Mouse (Mus musculus): ENCODE results near the gene B4galnt2. TPM values are rescaled to one million over a fixed set of nuclear protein-coding genes. Genes with fewer than 3 reads are reported as not detected.

Gene B4galnt2
- polyA plus RNA-seq, 1 experiment from 2014 or later, result 4.5 TPM

- WGBS, result 68% methylated on average over 2 of the region's 2 CpGs
- no peaks in the 10 kb centered on the region for H3K9me3 ChIP-seq (replicated peaks; ENCODE audit: control insufficient read depth, low read length)
- ATAC-seq (ENCODE audit: insufficient read depth, low FRiP score), result no peak
Measured at GRCm38 (mm10) chr11:95850898-95851297, 63.8 kb downstream of the B4galnt2 start.

GRCm38 (mm10) chr11:95844935-95845334 is 69.8 kb downstream of the B4galnt2 start:
- Histone ChIP-seq H3K27me3 (ENCODE audit: control insufficient read depth, insufficient read depth, low read length) (no peaks in the 10 kb centered on the region), H3K9me3 (replicated peaks; ENCODE audit: control insufficient read depth, low read length) (no peaks in the 10 kb centered on the region), H3K4me1 (ENCODE audit: control insufficient read depth, insufficient read depth, low read length) (peaks cover 10% of the 10 kb centered on the region; the same call in 1 of the 2 replicates), H3K9ac (ENCODE audit: low read length) (no peak overlapping the region), H3K4me2 (ENCODE audit: low read depth, low read length) (no peak overlapping the region), H3K27ac (ENCODE audit: low read length) (no peak overlapping the region), H3K36me3 (ENCODE audit: control insufficient read depth, insufficient read depth, low read length) (no peaks in the 10 kb centered on the region), H3K4me3 (replicated peaks; ENCODE audit: low read length) (no peak overlapping the region)
- ATAC-seq (ENCODE audit: insufficient read depth, low FRiP score), result no peak
- WGBS, result 62% methylated on average over 4 of the region's 4 CpGs

More at GRCm38 (mm10) chr11:95850898-95851297, 63.8 kb downstream of the B4galnt2 start:
- Histone ChIP-seq H3K4me1 (ENCODE audit: control insufficient read depth, insufficient read depth, low read length) (no peaks in the 10 kb centered on the region), H3K9ac (ENCODE audit: low read length) (no peak overlapping the region), H3K36me3 (ENCODE audit: control insufficient read depth, insufficient read depth, low read length) (no peaks in the 10 kb centered on the region), H3K4me3 (replicated peaks; ENCODE audit: low read length) (no peak overlapping the region), H3K27me3 (ENCODE audit: control insufficient read depth, insufficient read depth, low read length) (no peaks in the 10 kb centered on the region), H3K27ac (ENCODE audit: low read length) (no peak overlapping the region), H3K4me2 (ENCODE audit: low read depth, low read length) (no peak overlapping the region)

GRCm38 (mm10) chr11:95843421-95843950 is 71.2 kb downstream of the B4galnt2 start:
- 52% methylated on average over 6 of the region's 6 CpGs for WGBS
- H3K27ac ChIP-seq (ENCODE audit: low read length), result 0 out of 2 replicates have a peak overlapping the region, but pooled peaks have one; percentile 68
- H3K27me3 ChIP-seq (ENCODE audit: control insufficient read depth, insufficient read depth, low read length), result no peaks in the 10 kb centered on the region
- peak overlapping the region; percentile 17; the same call in 1 of the 2 replicates for H3K4me2 ChIP-seq (ENCODE audit: low read depth, low read length)
- no peak overlapping the region for H3K9ac ChIP-seq (ENCODE audit: low read length)
- H3K9me3 ChIP-seq (replicated peaks; ENCODE audit: control insufficient read depth, low read length), result no peaks in the 10 kb centered on the region
- no peak for ATAC-seq (ENCODE audit: insufficient read depth, low FRiP score)
- no peak overlapping the region; the same call in 1 of the 2 replicates for H3K4me3 ChIP-seq (replicated peaks; ENCODE audit: low read length)
- H3K36me3 ChIP-seq (ENCODE audit: control insufficient read depth, insufficient read depth, low read length), result no peaks in the 10 kb centered on the region
- peaks cover 10% of the 10 kb centered on the region; the same call in 1 of the 2 replicates for H3K4me1 ChIP-seq (ENCODE audit: control insufficient read depth, insufficient read depth, low read length)

- H3K4me2 ChIP-seq (ENCODE audit: low read depth, low read length), result peak overlapping the region; percentile 17; the same call in 1 of the 2 replicates
- 57% methylated on average over 5 of the region's 5 CpGs for WGBS
- H3K4me3 ChIP-seq (replicated peaks; ENCODE audit: low read length), result no peak overlapping the region
Measured at GRCm38 (mm10) chr11:95842953-95843352, 71.7 kb downstream of the B4galnt2 start.

GRCm38 (mm10) chr11:95842074-95842681 is 72.5 kb downstream of the B4galnt2 start, which contains the start of gene Abi3:
TSS of gene Abi3 (minus strand) at chr11:95842476.
- Histone ChIP-seq H3K27ac (ENCODE audit: low read length) (peak within 1 kb of the TSS; percentile 68), H3K4me2 (ENCODE audit: low read depth, low read length) (peak within 1 kb of the TSS; percentile 28), H3K9ac (ENCODE audit: low read length) (peak within 1 kb of the TSS; percentile 51), H3K36me3 (ENCODE audit: control insufficient read depth, insufficient read depth, low read length) (no peaks in the 10 kb centered on the region), H3K4me3 (replicated peaks; ENCODE audit: low read length) (peak within 1 kb of the TSS; percentile 34), H3K9me3 (replicated peaks; ENCODE audit: control insufficient read depth, low read length) (no peaks in the 10 kb centered on the region), H3K27me3 (ENCODE audit: control insufficient read depth, insufficient read depth, low read length) (no peaks in the 10 kb centered on the region), H3K4me1 (ENCODE audit: control insufficient read depth, insufficient read depth, low read length) (peaks cover 14% of the 10 kb centered on the region)
- 16% methylated on average over 11 of the region's 11 CpGs for WGBS
- ATAC-seq (ENCODE audit: insufficient read depth, low FRiP score), result peak; percentile 65; the same call in 1 of the 2 replicates

More at GRCm38 (mm10) chr11:95842953-95843352, 71.7 kb downstream of the B4galnt2 start:
- Histone ChIP-seq H3K9me3 (replicated peaks; ENCODE audit: control insufficient read depth, low read length) (no peaks in the 10 kb centered on the region), H3K9ac (ENCODE audit: low read length) (no peak overlapping the region), H3K36me3 (ENCODE audit: control insufficient read depth, insufficient read depth, low read length) (no peaks in the 10 kb centered on the region), H3K4me1 (ENCODE audit: control insufficient read depth, insufficient read depth, low read length) (peaks cover 10% of the 10 kb centered on the region; the same call in 1 of the 2 replicates), H3K27me3 (ENCODE audit: control insufficient read depth, insufficient read depth, low read length) (no peaks in the 10 kb centered on the region), H3K27ac (ENCODE audit: low read length) (peak overlapping the region; percentile 68)
- ATAC-seq (ENCODE audit: insufficient read depth, low FRiP score), result no peak

- Histone ChIP-seq H3K27ac (ENCODE audit: low read length) (peak overlapping the region; percentile 37; the same call in 1 of the 2 replicates), H3K9ac (ENCODE audit: low read length) (peak overlapping the region; percentile 51), H3K36me3 (ENCODE audit: control insufficient read depth, insufficient read depth, low read length) (no peaks in the 10 kb centered on the region), H3K27me3 (ENCODE audit: control insufficient read depth, insufficient read depth, low read length) (no peaks in the 10 kb centered on the region), H3K4me1 (ENCODE audit: control insufficient read depth, insufficient read depth, low read length) (peaks cover 18% of the 10 kb centered on the region), H3K4me3 (replicated peaks; ENCODE audit: low read length) (peak overlapping the region; percentile 34), H3K4me2 (ENCODE audit: low read depth, low read length) (peak overlapping the region; percentile 28; the same call in 1 of the 2 replicates), H3K9me3 (replicated peaks; ENCODE audit: control insufficient read depth, low read length) (no peaks in the 10 kb centered on the region)
- WGBS, result 60% methylated on average over 10 of the region's 10 CpGs
- no peak for ATAC-seq (ENCODE audit: insufficient read depth, low FRiP score)
Measured at GRCm38 (mm10) chr11:95841498-95841830, 73.2 kb downstream of the B4galnt2 start.

GRCm38 (mm10) chr11:95840694-95841497 is 73.8 kb downstream of the B4galnt2 start:
- peak overlapping the region; percentile 37; the same call in 1 of the 2 replicates for H3K27ac ChIP-seq (ENCODE audit: low read length)
- H3K9me3 ChIP-seq (replicated peaks; ENCODE audit: control insufficient read depth, low read length), result no peaks in the 10 kb centered on the region
- 76% methylated on average over 5 of the region's 5 CpGs for WGBS
- H3K4me1 ChIP-seq (ENCODE audit: control insufficient read depth, insufficient read depth, low read length), result peaks cover 20% of the 10 kb centered on the region
- no peaks in the 10 kb centered on the region for H3K36me3 ChIP-seq (ENCODE audit: control insufficient read depth, insufficient read depth, low read length)
- no peak overlapping the region; the same call in 1 of the 2 replicates for H3K4me2 ChIP-seq (ENCODE audit: low read depth, low read length)
- H3K4me3 ChIP-seq (replicated peaks; ENCODE audit: low read length), result peak overlapping the region; percentile 34; the same call in 1 of the 2 replicates
- H3K9ac ChIP-seq (ENCODE audit: low read length), result peak overlapping the region; percentile 48
- no peaks in the 10 kb centered on the region for H3K27me3 ChIP-seq (ENCODE audit: control insufficient read depth, insufficient read depth, low read length)
- no peak for ATAC-seq (ENCODE audit: insufficient read depth, low FRiP score)

- Histone ChIP-seq H3K9ac (ENCODE audit: low read length) (no peak overlapping the region), H3K4me3 (replicated peaks; ENCODE audit: low read length) (no peak overlapping the region), H3K27ac (ENCODE audit: low read length) (no peak overlapping the region), H3K4me2 (ENCODE audit: low read depth, low read length) (no peak overlapping the region; the same call in 1 of the 2 replicates), H3K4me1 (ENCODE audit: control insufficient read depth, insufficient read depth, low read length) (peaks cover 36% of the 10 kb centered on the region), H3K9me3 (replicated peaks; ENCODE audit: control insufficient read depth, low read length) (no peaks in the 10 kb centered on the region), H3K36me3 (ENCODE audit: control insufficient read depth, insufficient read depth, low read length) (no peaks in the 10 kb centered on the region), H3K27me3 (ENCODE audit: control insufficient read depth, insufficient read depth, low read length) (peaks cover 6% of the 10 kb centered on the region)
- 71% methylated on average over 8 of the region's 8 CpGs for WGBS
- ATAC-seq (ENCODE audit: insufficient read depth, low FRiP score), result no peak
Measured at GRCm38 (mm10) chr11:95838999-95839868, 75.5 kb downstream of the B4galnt2 start.
